Mouse (Mus musculus) limb, embryonic 13.5 days (tissue): ENCODE measurements at regions not wholly inside any gene's neighbourhood (a gene's known extent, or its start where the extent isn't known, plus 50 kb on each side); places are given as distances from the start of the nearest gene placed in this dataset.

Experiments
- ATAC-seq: fragments of 200-750 bp; cut with Nextera tagmentation; 2 replicates; pipeline ENCODE4 v1.8.0; 2017; ENCODE audit warnings: low read depth, moderate number of reproducible peaks, moderate TSS enrichment; ENCODE audit not compliant: low FRiP score
- H3K27ac ChIP-seq: fragments of 300-500 bp; sonication (generic); 2 replicates; pipeline ENCODE4 v1.5.1; 2015; ENCODE audit warnings: inconsistent platforms, mild to moderate bottlenecking, moderate library complexity
- H3K27me3 ChIP-seq: fragments of 300-500 bp; sonication (generic); 2 replicates; pipeline ENCODE4 v1.6.1; 2015; ENCODE audit warnings: mild to moderate bottlenecking, inconsistent platforms
- H3K36me3 ChIP-seq: fragments of 300-500 bp; sonication (generic); 2 replicates; pipeline ENCODE4 v1.6.1; 2015; ENCODE audit warnings: inconsistent platforms, mild to moderate bottlenecking, moderate library complexity
- H3K4me1 ChIP-seq: fragments of 300-500 bp; sonication (generic); 2 replicates; pipeline ENCODE4 v1.6.1; 2015; ENCODE audit warnings: inconsistent platforms
- H3K4me2 ChIP-seq: fragments of 300-500 bp; sonication (generic); replicated peaks from 2 replicates; pipeline ENCODE4 v1.6.1; 2015; ENCODE audit warnings: inconsistent platforms, mild to moderate bottlenecking, moderate library complexity
- H3K4me3 ChIP-seq: fragments of 300-500 bp; sonication (generic); 2 replicates; pipeline ENCODE4 v1.5.1; 2015; ENCODE audit warnings: moderate library complexity, mild to moderate bottlenecking, inconsistent platforms
- H3K9ac ChIP-seq: fragments of 300-500 bp; sonication (generic); 2 replicates; pipeline ENCODE4 v1.6.1; 2015; ENCODE audit warnings: mild to moderate bottlenecking, inconsistent platforms
- H3K9me3 ChIP-seq: fragments of 300-500 bp; sonication (generic); 2 replicates; pipeline ENCODE4 v1.6.1; 2016; ENCODE audit warnings: inconsistent platforms
- WGBS: fragments of 180-500 bp; shearing (Covaris S2); methylation state at CpG from one replicate; pipeline ENCODE4 v1.1.7; 2015; 5-methylcytosine and 5-hydroxymethylcytosine counted together

- no peak overlapping the region for H3K4me2 ChIP-seq
- 0 out of 2 replicates have a peak, but pooled peaks have one; percentile 28 for ATAC-seq
- WGBS = 50% methylated on average over 14 of the region's 14 CpGs
Measured at GRCm38 (mm10) chrX:162278834-162279708, 119.5 kb upstream of the Nhs start.

GRCm38 (mm10) chrX:162274581-162274980, 115.1 kb upstream of the Nhs start:
- Histone ChIP-seq H3K27me3 (peaks cover 10% of the 10 kb centered on the region; the same call in 1 of the 2 replicates), H3K9ac (no peak overlapping the region), H3K4me1 (no peaks in the 10 kb centered on the region), H3K36me3 (no peaks in the 10 kb centered on the region), H3K4me2 (no peak overlapping the region), H3K4me3 (no peak overlapping the region), H3K9me3 (no peaks in the 10 kb centered on the region), H3K27ac (no peak overlapping the region)
- 73% methylated on average over 5 of the region's 5 CpGs for WGBS
- ATAC-seq = no peak

More at GRCm38 (mm10) chrX:162278834-162279708, 119.5 kb upstream of the Nhs start:
- H3K27ac ChIP-seq = no peak overlapping the region
- no peak overlapping the region for H3K4me3 ChIP-seq
- peaks cover 5% of the 10 kb centered on the region; the same call in 1 of the 2 replicates for H3K27me3 ChIP-seq
- H3K9me3 ChIP-seq = no peaks in the 10 kb centered on the region
- no peaks in the 10 kb centered on the region for H3K36me3 ChIP-seq
- no peaks in the 10 kb centered on the region for H3K4me1 ChIP-seq
- no peak overlapping the region for H3K9ac ChIP-seq

GRCm38 (mm10) chrX:162271189-162271588, 111.7 kb upstream of the Nhs start:
- Histone ChIP-seq H3K9ac (no peak overlapping the region), H3K27ac (no peak overlapping the region), H3K4me1 (no peaks in the 10 kb centered on the region), H3K4me3 (no peak overlapping the region), H3K36me3 (no peaks in the 10 kb centered on the region), H3K4me2 (no peak overlapping the region), H3K9me3 (no peaks in the 10 kb centered on the region), H3K27me3 (peaks cover 9% of the 10 kb centered on the region; the same call in 1 of the 2 replicates)
- WGBS = 73% methylated on average over 2 of the region's 2 CpGs
- no peak for ATAC-seq

- H3K4me2 ChIP-seq = no peak overlapping the region
- ATAC-seq = no peak
- H3K4me3 ChIP-seq = no peak overlapping the region
- no peaks in the 10 kb centered on the region for H3K4me1 ChIP-seq
- H3K27me3 ChIP-seq = peaks cover 9% of the 10 kb centered on the region; the same call in 1 of the 2 replicates
- no peak overlapping the region for H3K9ac ChIP-seq
- H3K27ac ChIP-seq = no peak overlapping the region
- H3K9me3 ChIP-seq = no peaks in the 10 kb centered on the region
- WGBS = 70% methylated on average over 1 of the region's 1 CpGs
- H3K36me3 ChIP-seq = no peaks in the 10 kb centered on the region
Measured at GRCm38 (mm10) chrX:162268918-162269317, 109.4 kb upstream of the Nhs start.

GRCm38 (mm10) chrX:162268112-162268511, 108.6 kb upstream of the Nhs start:
- Histone ChIP-seq H3K9ac (no peak overlapping the region), H3K27ac (no peak overlapping the region), H3K4me1 (no peaks in the 10 kb centered on the region), H3K27me3 (peaks cover 9% of the 10 kb centered on the region; the same call in 1 of the 2 replicates), H3K4me3 (no peak overlapping the region), H3K4me2 (no peak overlapping the region), H3K36me3 (no peaks in the 10 kb centered on the region), H3K9me3 (no peaks in the 10 kb centered on the region)
- 85% methylated on average over 5 of the region's 5 CpGs for WGBS
- ATAC-seq = no peak

- H3K9ac ChIP-seq = no peak overlapping the region
- no peaks in the 10 kb centered on the region for H3K4me1 ChIP-seq
- no peak for ATAC-seq
- no peak overlapping the region for H3K4me3 ChIP-seq
- H3K27ac ChIP-seq = no peak overlapping the region
- H3K9me3 ChIP-seq = no peaks in the 10 kb centered on the region
- H3K27me3 ChIP-seq = peaks cover 9% of the 10 kb centered on the region; the same call in 1 of the 2 replicates
- WGBS = 32% methylated on average over 1 of the region's 1 CpGs
- no peak overlapping the region for H3K4me2 ChIP-seq
- no peaks in the 10 kb centered on the region for H3K36me3 ChIP-seq
Measured at GRCm38 (mm10) chrX:162267679-162268078, 108.1 kb upstream of the Nhs start.

- no peak overlapping the region for H3K4me3 ChIP-seq
- peaks cover 9% of the 10 kb centered on the region; the same call in 1 of the 2 replicates for H3K27me3 ChIP-seq
- WGBS = 76% methylated on average over 1 of the region's 1 CpGs
- H3K9ac ChIP-seq = no peak overlapping the region
- H3K9me3 ChIP-seq = no peaks in the 10 kb centered on the region
- H3K4me1 ChIP-seq = no peaks in the 10 kb centered on the region
- no peak for ATAC-seq
- H3K4me2 ChIP-seq = no peak overlapping the region
- H3K27ac ChIP-seq = no peak overlapping the region
- H3K36me3 ChIP-seq = no peaks in the 10 kb centered on the region
Measured at GRCm38 (mm10) chrX:162266769-162267168, 107.2 kb upstream of the Nhs start.

- WGBS = 78% methylated on average over 3 of the region's 3 CpGs
- Histone ChIP-seq H3K27ac (no peak overlapping the region), H3K36me3 (no peaks in the 10 kb centered on the region), H3K9me3 (no peaks in the 10 kb centered on the region), H3K4me2 (no peak overlapping the region), H3K4me1 (no peaks in the 10 kb centered on the region), H3K9ac (no peak overlapping the region), H3K27me3 (peaks cover 25% of the 10 kb centered on the region), H3K4me3 (no peak overlapping the region)
- ATAC-seq = no peak
Measured at GRCm38 (mm10) chrX:162257398-162257797, 97.9 kb upstream of the Nhs start.

- ATAC-seq = no peak
- Histone ChIP-seq H3K27ac (no peak overlapping the region), H3K9me3 (no peaks in the 10 kb centered on the region), H3K4me3 (no peak overlapping the region), H3K36me3 (no peaks in the 10 kb centered on the region), H3K4me1 (no peaks in the 10 kb centered on the region), H3K9ac (no peak overlapping the region), H3K27me3 (peaks cover 23% of the 10 kb centered on the region), H3K4me2 (no peak overlapping the region)
Measured at GRCm38 (mm10) chrX:162255873-162256272, 96.3 kb upstream of the Nhs start.

GRCm38 (mm10) chrX:162241291-162241690, 81.8 kb upstream of the Nhs start:
- no peak overlapping the region for H3K27ac ChIP-seq
- H3K4me3 ChIP-seq = no peak overlapping the region
- no peaks in the 10 kb centered on the region for H3K9me3 ChIP-seq
- WGBS = 59% methylated on average over 3 of the region's 3 CpGs
- peaks cover 33% of the 10 kb centered on the region; the same call in 1 of the 2 replicates for H3K27me3 ChIP-seq
- no peaks in the 10 kb centered on the region for H3K4me1 ChIP-seq
- H3K9ac ChIP-seq = no peak overlapping the region
- H3K36me3 ChIP-seq = no peaks in the 10 kb centered on the region
- no peak overlapping the region for H3K4me2 ChIP-seq
- no peak for ATAC-seq

GRCm38 (mm10) chrX:162235552-162235951, 76.0 kb upstream of the Nhs start:
- WGBS = 34% methylated on average over 5 of the region's 5 CpGs
- Histone ChIP-seq H3K27me3 (peaks cover 32% of the 10 kb centered on the region), H3K27ac (no peak overlapping the region), H3K4me3 (no peak overlapping the region), H3K36me3 (no peaks in the 10 kb centered on the region), H3K9me3 (no peaks in the 10 kb centered on the region), H3K9ac (no peak overlapping the region), H3K4me2 (no peak overlapping the region), H3K4me1 (no peaks in the 10 kb centered on the region)
- ATAC-seq = no peak

- no peaks in the 10 kb centered on the region for H3K9me3 ChIP-seq
- no peaks in the 10 kb centered on the region for H3K36me3 ChIP-seq
- ATAC-seq = no peak
- peaks cover 6% of the 10 kb centered on the region; the same call in 1 of the 2 replicates for H3K27me3 ChIP-seq
- no peak overlapping the region for H3K4me2 ChIP-seq
- WGBS = 34% methylated on average over 2 of the region's 2 CpGs
- no peak overlapping the region for H3K9ac ChIP-seq
- no peak overlapping the region for H3K4me3 ChIP-seq
- 0 out of 2 replicates have a peak, but pooled peaks cover 2% of the 10 kb centered on the region for H3K4me1 ChIP-seq
- no peak overlapping the region for H3K27ac ChIP-seq
Measured at GRCm38 (mm10) chrX:162210848-162211247, 51.3 kb upstream of the Nhs start.
